Mouse (Mus musculus): Measurements from ENCODE around the gene Fam83g. TPM values are rescaled to one million over a fixed set of nuclear protein-coding genes. Genes with fewer than 3 reads are reported as not detected.

Fam83g gene
- polyA plus RNA-seq (2021; fragmentation: Nextera tagmentation): 0.04 TPM in 2 replicates
- long read RNA-seq, experiment 1, full-length matches to known transcripts: 1 of 2 reads
- long read RNA-seq, experiment 1, partial matches to known transcripts: 0 of 2 reads
- long read RNA-seq, experiment 1, other reads (novel, unspliced or antisense): 1 of 2 reads
- long read RNA-seq, experiment 2: 0 reads

GRCm38 (mm10) chr11:61683907-61684731 is at the start of gene Fam83g:
Gene Fam83g (plus strand): TSS chr11:61684091.

GRCm38 (mm10) chr11:61652686-61653447 is 31.0 kb upstream of the Fam83g start, which contains the start of gene Grap:
Gene Grap (plus strand): TSS chr11:61653265.

GRCm38 (mm10) chr11:61720636-61721035 is 36.7 kb downstream of the Fam83g start, which contains the start of gene Slc5a10:
Gene Slc5a10 (minus strand): TSS chr11:61720826.

Other genes with a start within 250 kb of the Fam83g start
- gene Rnf112, start 230.0 kb upstream of the Fam83g start, polyA plus RNA-seq (2021; fragmentation: Nextera tagmentation): 21.3 and 38.9 TPM in 2 replicates
- 1.4 and 2.3 TPM in 2 replicates for gene Mfap4, start 198.7 kb upstream of the Fam83g start, polyA plus RNA-seq (2021; fragmentation: Nextera tagmentation)
- gene Mapk7, start 189.7 kb upstream of the Fam83g start, polyA plus RNA-seq (2021; fragmentation: Nextera tagmentation): 11.9 and 12.0 TPM in 2 replicates
- 43.0 and 59.5 TPM in 2 replicates for gene B9d1, start 178.9 kb upstream of the Fam83g start, polyA plus RNA-seq (2021; fragmentation: Nextera tagmentation)
- gene Epn2, start 104.4 kb upstream of the Fam83g start, polyA plus RNA-seq (2021; fragmentation: Nextera tagmentation): 83.8 and 121 TPM in 2 replicates
- 8.6 and 9.3 TPM in 2 replicates for gene Grap, start 30.8 kb upstream of the Fam83g start, polyA plus RNA-seq (2021; fragmentation: Nextera tagmentation)
- gene Slc5a10, start 36.7 kb downstream of the Fam83g start, polyA plus RNA-seq (2021; fragmentation: Nextera tagmentation): 0.17 TPM in 1 of 2 replicates, not detected in the other
- 20.2 and 26.2 TPM in 2 replicates for gene Prpsap2, start 78.0 kb downstream of the Fam83g start, polyA plus RNA-seq (2021; fragmentation: Nextera tagmentation)
- 7.0 and 17.2 TPM in 2 replicates for gene Ulk2, start 171.0 kb downstream of the Fam83g start, polyA plus RNA-seq (2021; fragmentation: Nextera tagmentation)
- gene Akap10, start 246.2 kb downstream of the Fam83g start, polyA plus RNA-seq (2021; fragmentation: Nextera tagmentation): 3.2 and 5.4 TPM in 2 replicates

Data from left cerebral cortex, adult 6 months (tissue).